Mouse (Mus musculus): ENCODE data around the gene Tmem245. TPM values are rescaled to one million over a fixed set of nuclear protein-coding genes. Genes with fewer than 3 reads are reported as not detected.

Gene Tmem245
- total and polyA plus RNA-seq, 2 experiments from 2014 or later, result 11.2 to 29.6 TPM

DNA sequence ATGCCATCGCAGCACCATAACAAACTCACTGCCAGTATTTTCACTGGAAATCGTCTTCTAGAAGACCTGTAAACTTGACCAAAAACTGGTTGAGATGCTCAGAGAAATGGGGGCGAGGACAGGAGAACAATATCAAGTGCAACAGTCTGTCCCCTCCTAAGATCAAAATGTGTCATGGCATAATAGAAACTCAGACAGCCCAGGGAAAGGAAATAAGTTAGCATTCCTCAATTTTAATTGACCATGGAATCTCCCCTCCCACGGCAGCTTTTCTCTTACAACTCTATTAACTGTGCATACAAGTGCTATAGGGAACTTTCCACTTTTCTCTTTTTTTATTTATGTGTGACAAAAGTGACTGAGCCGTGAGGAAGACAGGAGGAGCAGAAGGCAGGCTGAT lies 79.5 kb downstream of the Tmem245 start:
- WGBS, result 74% methylated on average over 5 of the region's 5 CpGs

DNA sequence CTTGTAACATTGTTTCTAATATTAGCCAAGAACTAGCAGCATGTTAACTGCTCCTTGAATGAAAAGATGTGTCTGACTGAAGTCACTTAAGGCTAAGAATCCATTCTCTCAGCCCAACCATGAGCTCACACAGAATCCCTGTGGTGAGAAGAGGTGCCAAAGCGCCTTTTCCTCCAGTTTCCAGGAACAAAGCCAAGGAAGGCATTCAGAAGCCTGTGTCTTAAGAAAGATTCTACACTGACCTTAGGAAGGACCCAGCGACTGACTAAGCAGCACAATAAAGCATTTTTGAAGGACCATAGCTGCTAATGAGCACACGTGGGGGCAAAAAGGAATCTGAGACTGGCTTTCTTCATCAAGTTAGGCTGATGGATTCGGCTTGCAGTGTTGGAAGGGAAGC lies 81.3 kb downstream of the Tmem245 start:
- no peak overlapping the region for H3K9ac ChIP-seq (replicated peaks; ENCODE audit: low read length, poor library complexity, severe bottlenecking)
- H3K27me3 ChIP-seq (ENCODE audit: insufficient read depth, low read length), result no peaks in the 10 kb centered on the region
- H3K9me3 ChIP-seq (ENCODE audit: low read length), result no peaks in the 10 kb centered on the region
- DNase-seq (ENCODE audit: low spot score) (peak; percentile 52), ATAC-seq (ENCODE audit: low FRiP score) (no peak)
- WGBS, result 42% methylated on average over 4 of the region's 4 CpGs
- no peak overlapping the region for H3K27ac ChIP-seq (ENCODE audit: low read depth, low read length)
- no peak for TF ChIP-seq CTCF (IDR thresholded peaks at IDR 0.05)
- H3K4me1 ChIP-seq (ENCODE audit: insufficient read depth, low read length), result peaks cover 10% of the 10 kb centered on the region; the same call in 1 of the 2 replicates
- H3K36me3 ChIP-seq (ENCODE audit: insufficient read depth, low read length), result no peaks in the 10 kb centered on the region
- no peak overlapping the region for H3K4me3 ChIP-seq (ENCODE audit: low read depth, low read length)
- no peak overlapping the region for H3K4me2 ChIP-seq (ENCODE audit: low read depth, low read length, poor library complexity, severe bottlenecking)

More for the DNA sequence above, 79.5 kb downstream of the Tmem245 start:
- Histone ChIP-seq H3K27ac (ENCODE audit: low read depth, low read length) (no peak overlapping the region), H3K4me2 (ENCODE audit: low read depth, low read length, poor library complexity, severe bottlenecking) (no peak overlapping the region), H3K4me1 (ENCODE audit: insufficient read depth, low read length) (peaks cover 10% of the 10 kb centered on the region; the same call in 1 of the 2 replicates), H3K9me3 (ENCODE audit: low read length) (no peaks in the 10 kb centered on the region), H3K27me3 (ENCODE audit: insufficient read depth, low read length) (no peaks in the 10 kb centered on the region), H3K36me3 (ENCODE audit: insufficient read depth, low read length) (no peaks in the 10 kb centered on the region), H3K9ac (replicated peaks; ENCODE audit: low read length, poor library complexity, severe bottlenecking) (no peak overlapping the region), H3K4me3 (ENCODE audit: low read depth, low read length) (no peak overlapping the region)
- no peak for ATAC-seq (ENCODE audit: low FRiP score)
- DNase-seq (ENCODE audit: low spot score), result no peak
- no peak for TF ChIP-seq CTCF (IDR thresholded peaks at IDR 0.05)

- H3K36me3 ChIP-seq (ENCODE audit: insufficient read depth, low read length), result no peaks in the 10 kb centered on the region
- peak within 1 kb of the TSS; percentile 85 for H3K4me3 ChIP-seq (ENCODE audit: low read depth, low read length)
- H3K9me3 ChIP-seq (ENCODE audit: low read length), result no peaks in the 10 kb centered on the region
- 0% methylated on average over 41 of the region's 45 CpGs for WGBS
- H3K27me3 ChIP-seq (ENCODE audit: insufficient read depth, low read length), result no peaks in the 10 kb centered on the region
- peak within 1 kb of the TSS; percentile 84 for H3K27ac ChIP-seq (ENCODE audit: low read depth, low read length)
- TF ChIP-seq CTCF (IDR thresholded peaks at IDR 0.05), result no peak
- H3K9ac ChIP-seq (replicated peaks; ENCODE audit: low read length, poor library complexity, severe bottlenecking), result peak within 1 kb of the TSS; percentile 91
- DNase-seq (ENCODE audit: low spot score) (peak; percentile 83), ATAC-seq (ENCODE audit: low FRiP score) (peak; percentile 90)
- H3K4me1 ChIP-seq (ENCODE audit: insufficient read depth, low read length), result peaks cover 10% of the 10 kb centered on the region; the same call in 1 of the 2 replicates
- H3K4me2 ChIP-seq (ENCODE audit: low read depth, low read length, poor library complexity, severe bottlenecking), result peak within 1 kb of the TSS; percentile 83
Observed at GRCm38 (mm10) chr4:56865003-56865511, 82.2 kb downstream of the Tmem245 start, which contains the start of gene Ctnnal1. Ctnnal1 (minus strand) TSS chr4:56865188.

GRCm38 (mm10) chr4:56864417-56865001 lies 82.7 kb downstream of the Tmem245 start:
- H3K4me1 ChIP-seq (ENCODE audit: insufficient read depth, low read length), result peaks cover 10% of the 10 kb centered on the region; the same call in 1 of the 2 replicates
- whole genome bisulfite sequencing, result under 1% methylated on average over 46 of the region's 49 CpGs
- H3K9me3 ChIP-seq (ENCODE audit: low read length), result no peaks in the 10 kb centered on the region
- DNase-seq (ENCODE audit: low spot score) (peak; percentile 36), ATAC-seq (ENCODE audit: low FRiP score) (peak; percentile 75)
- H3K36me3 ChIP-seq (ENCODE audit: insufficient read depth, low read length), result no peaks in the 10 kb centered on the region
- peak overlapping the region; percentile 85 for H3K4me3 ChIP-seq (ENCODE audit: low read depth, low read length)
- H3K4me2 ChIP-seq (ENCODE audit: low read depth, low read length, poor library complexity, severe bottlenecking), result peak overlapping the region; percentile 83
- peak overlapping the region; percentile 84 for H3K27ac ChIP-seq (ENCODE audit: low read depth, low read length)
- TF ChIP-seq CTCF (IDR thresholded peaks at IDR 0.05), result peak; percentile 14; the same call in 1 of the 2 replicates
- H3K27me3 ChIP-seq (ENCODE audit: insufficient read depth, low read length), result no peaks in the 10 kb centered on the region
- H3K9ac ChIP-seq (replicated peaks; ENCODE audit: low read length, poor library complexity, severe bottlenecking), result peak overlapping the region; percentile 91

- peak overlapping the region; percentile 83 for H3K4me2 ChIP-seq (ENCODE audit: low read depth, low read length, poor library complexity, severe bottlenecking)
- H3K9me3 ChIP-seq (ENCODE audit: low read length), result no peaks in the 10 kb centered on the region
- ATAC-seq (ENCODE audit: low FRiP score) (0 out of 2 replicates have a peak, but pooled peaks have one; percentile 10), DNase-seq (ENCODE audit: low spot score) (no peak)
- H3K36me3 ChIP-seq (ENCODE audit: insufficient read depth, low read length), result no peaks in the 10 kb centered on the region
- H3K4me1 ChIP-seq (ENCODE audit: insufficient read depth, low read length), result peaks cover 10% of the 10 kb centered on the region; the same call in 1 of the 2 replicates
- no peak for TF ChIP-seq CTCF (IDR thresholded peaks at IDR 0.05)
- H3K4me3 ChIP-seq (ENCODE audit: low read depth, low read length), result peak overlapping the region; percentile 85
- H3K9ac ChIP-seq (replicated peaks; ENCODE audit: low read length, poor library complexity, severe bottlenecking), result peak overlapping the region; percentile 91
- WGBS, result 30% methylated on average over 4 of the region's 4 CpGs
- no peaks in the 10 kb centered on the region for H3K27me3 ChIP-seq (ENCODE audit: insufficient read depth, low read length)
- peak overlapping the region; percentile 84; the same call in 1 of the 2 replicates for H3K27ac ChIP-seq (ENCODE audit: low read depth, low read length)
Observed at GRCm38 (mm10) chr4:56864016-56864415, 83.2 kb downstream of the Tmem245 start.

DNA sequence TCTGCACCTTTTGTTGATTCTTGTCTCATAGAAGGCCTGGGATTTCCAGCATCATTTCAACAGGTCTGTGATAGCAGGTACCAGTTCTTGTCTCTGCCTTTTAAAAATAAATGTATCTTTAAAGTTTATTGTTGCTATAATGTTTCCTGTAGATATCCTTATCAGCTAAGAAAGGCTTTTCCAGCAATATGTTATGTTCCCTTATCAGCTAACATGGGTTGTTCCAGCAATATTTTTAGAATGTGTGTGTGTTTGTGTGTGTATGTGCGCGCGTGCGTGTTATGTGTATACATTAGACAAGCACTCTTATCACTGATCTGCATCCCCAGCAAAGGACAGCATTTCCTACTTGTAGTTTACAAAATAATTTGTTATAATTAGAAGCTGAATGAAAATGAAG lies 85.7 kb downstream of the Tmem245 start:
- Histone ChIP-seq H3K9ac (replicated peaks; ENCODE audit: low read length, poor library complexity, severe bottlenecking) (no peak overlapping the region), H3K9me3 (ENCODE audit: low read length) (no peaks in the 10 kb centered on the region), H3K27me3 (ENCODE audit: insufficient read depth, low read length) (no peaks in the 10 kb centered on the region), H3K4me1 (ENCODE audit: insufficient read depth, low read length) (peaks cover 10% of the 10 kb centered on the region; the same call in 1 of the 2 replicates), H3K4me2 (ENCODE audit: low read depth, low read length, poor library complexity, severe bottlenecking) (no peak overlapping the region), H3K4me3 (ENCODE audit: low read depth, low read length) (no peak overlapping the region), H3K36me3 (ENCODE audit: insufficient read depth, low read length) (no peaks in the 10 kb centered on the region), H3K27ac (ENCODE audit: low read depth, low read length) (no peak overlapping the region)
- no peak for ATAC-seq (ENCODE audit: low FRiP score)
- DNase-seq (ENCODE audit: low spot score), result no peak
- TF ChIP-seq CTCF (IDR thresholded peaks at IDR 0.05), result no peak
- 97% methylated on average over 4 of the region's 4 CpGs for WGBS
